Mouse (Mus musculus): ENCODE measurements around the gene Astn2. TPM values are rescaled to one million over a fixed set of nuclear protein-coding genes. Genes with fewer than 3 reads are reported as not detected.

The Astn2 gene
- total and polyA plus RNA-seq, 3 experiments, result 0.50 to 0.90 (median 0.78) TPM

DNA sequence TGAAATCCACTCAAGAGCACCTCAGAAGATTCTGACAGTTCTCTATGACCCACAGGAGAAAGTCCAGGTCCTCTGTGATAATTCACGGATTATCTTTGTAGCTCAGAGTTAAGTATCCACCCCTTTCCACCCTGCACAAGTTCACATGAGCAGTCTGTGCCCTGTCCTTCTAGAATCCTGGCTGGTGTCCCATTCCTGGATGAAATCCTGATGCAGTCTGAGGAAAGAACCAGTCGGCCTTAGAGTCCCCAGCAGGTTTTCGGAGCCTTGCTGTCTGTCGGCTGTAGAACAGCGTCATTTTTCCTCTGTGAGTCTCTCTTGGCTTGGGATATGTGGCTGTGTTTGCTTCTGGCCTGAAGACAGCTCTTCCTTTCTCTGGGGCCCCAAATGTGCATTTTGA lies 978.0 kb downstream of the Astn2 start:
- no peaks in the 10 kb centered on the region for H3K4me1 ChIP-seq (ENCODE audit: control insufficient read depth, insufficient read depth, low read length)
- peak in 1 of 2 experiments; percentile 16 for DNase-seq
- H3K27ac ChIP-seq, result no peak overlapping the region
- no peak overlapping the region for H3K9ac ChIP-seq (ENCODE audit: low read depth, low read length)
- no peaks in the 10 kb centered on the region for H3K36me3 ChIP-seq (ENCODE audit: control insufficient read depth, insufficient read depth, low read length)
- H3K27me3 ChIP-seq (ENCODE audit: control insufficient read depth, insufficient read depth, low read length), result no peaks in the 10 kb centered on the region
- intact Hi-C loops (cut with DNase I), result no loop called here
- WGBS, result 23% methylated on average over 5 of the region's 5 CpGs
- TF ChIP-seq EP300 (IDR thresholded peaks at IDR 0.05; ENCODE audit: insufficient read depth, low read depth, low read length) (no peak), CTCF (IDR thresholded peaks at IDR 0.05) (no peak), POLR2A (IDR thresholded peaks at IDR 0.05; ENCODE audit: insufficient read depth, low read depth, low read length) (no peak)
- no peak overlapping the region for H3K4me3 ChIP-seq
- no peaks in the 10 kb centered on the region for H3K79me2 ChIP-seq (replicated peaks; ENCODE audit: control insufficient read depth, insufficient read depth, low read length)

DNA sequence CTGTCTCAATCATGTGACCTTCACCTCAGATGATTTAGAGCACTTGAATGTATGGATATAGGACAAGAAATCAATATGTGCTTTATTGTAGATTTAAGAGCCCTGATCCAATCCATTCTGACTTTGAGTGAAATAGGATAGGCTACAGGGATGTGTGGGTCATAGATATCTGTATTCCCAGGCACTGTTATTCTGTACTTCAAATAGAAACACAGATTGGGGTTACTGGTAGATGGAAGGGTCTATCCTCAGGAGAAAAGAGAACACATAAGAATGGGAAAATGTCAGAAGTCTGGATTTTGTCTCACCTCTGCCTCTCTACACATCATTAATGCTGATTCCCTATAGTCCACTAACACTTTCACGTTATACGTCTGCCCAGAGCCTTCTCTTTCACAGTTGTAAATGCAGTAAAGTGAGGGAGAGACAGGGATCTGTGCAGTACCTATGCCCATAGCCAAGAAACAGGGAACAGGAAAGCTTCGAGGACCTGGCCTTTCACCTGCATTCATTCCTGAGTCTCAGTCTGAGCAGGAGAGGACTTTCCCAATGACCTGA lies 981.3 kb downstream of the Astn2 start:
- H3K9ac ChIP-seq (ENCODE audit: low read depth, low read length), result no peak overlapping the region
- DNase-seq, result no peak
- TF ChIP-seq CTCF (IDR thresholded peaks at IDR 0.05), result no peak
- no peak for TF ChIP-seq EP300 (IDR thresholded peaks at IDR 0.05; ENCODE audit: insufficient read depth, low read depth, low read length)
- TF ChIP-seq POLR2A (IDR thresholded peaks at IDR 0.05; ENCODE audit: insufficient read depth, low read depth, low read length), result no peak
- H3K79me2 ChIP-seq (replicated peaks; ENCODE audit: control insufficient read depth, insufficient read depth, low read length), result no peaks in the 10 kb centered on the region
- H3K4me3 ChIP-seq, result no peak overlapping the region
- no peaks in the 10 kb centered on the region for H3K27me3 ChIP-seq (ENCODE audit: control insufficient read depth, insufficient read depth, low read length)
- WGBS, result 83% methylated on average over 3 of the region's 3 CpGs
- H3K4me1 ChIP-seq (ENCODE audit: control insufficient read depth, insufficient read depth, low read length), result no peaks in the 10 kb centered on the region
- H3K36me3 ChIP-seq (ENCODE audit: control insufficient read depth, insufficient read depth, low read length), result no peaks in the 10 kb centered on the region
- H3K27ac ChIP-seq, result no peak overlapping the region
- intact Hi-C loops (cut with DNase I), result no loop called here

DNA sequence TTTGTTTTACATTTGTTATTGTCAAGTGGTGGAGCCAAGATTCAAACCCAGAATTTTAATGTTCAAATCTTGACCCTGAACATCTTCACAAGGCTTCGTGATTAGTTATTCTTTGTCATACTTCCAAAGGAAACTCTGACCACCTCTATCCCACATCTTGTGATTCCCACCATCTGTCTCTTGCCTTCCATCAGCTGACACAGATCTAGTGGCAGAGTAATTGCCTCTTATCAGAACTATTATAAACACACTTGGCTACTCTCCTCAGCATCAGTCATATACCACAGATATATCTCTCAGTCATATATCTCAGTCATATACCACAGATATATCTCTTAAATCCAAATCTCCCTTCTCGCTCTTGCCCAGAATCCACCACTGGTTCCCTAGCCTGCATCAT lies 983.1 kb downstream of the Astn2 start:
- Histone ChIP-seq H3K36me3 (ENCODE audit: control insufficient read depth, insufficient read depth, low read length) (no peaks in the 10 kb centered on the region), H3K79me2 (replicated peaks; ENCODE audit: control insufficient read depth, insufficient read depth, low read length) (no peaks in the 10 kb centered on the region), H3K9ac (ENCODE audit: low read depth, low read length) (no peak overlapping the region), H3K4me1 (ENCODE audit: control insufficient read depth, insufficient read depth, low read length) (no peaks in the 10 kb centered on the region), H3K4me3 (no peak overlapping the region), H3K27me3 (ENCODE audit: control insufficient read depth, insufficient read depth, low read length) (no peaks in the 10 kb centered on the region), H3K27ac (no peak overlapping the region)
- intact Hi-C loops (cut with DNase I), result no loop called here
- WGBS, result 74% methylated on average over 2 of the region's 2 CpGs
- TF ChIP-seq POLR2A (IDR thresholded peaks at IDR 0.05; ENCODE audit: insufficient read depth, low read depth, low read length), result no peak
- TF ChIP-seq CTCF (IDR thresholded peaks at IDR 0.05), result no peak
- TF ChIP-seq EP300 (IDR thresholded peaks at IDR 0.05; ENCODE audit: insufficient read depth, low read depth, low read length), result no peak
- no peak for DNase-seq

DNA sequence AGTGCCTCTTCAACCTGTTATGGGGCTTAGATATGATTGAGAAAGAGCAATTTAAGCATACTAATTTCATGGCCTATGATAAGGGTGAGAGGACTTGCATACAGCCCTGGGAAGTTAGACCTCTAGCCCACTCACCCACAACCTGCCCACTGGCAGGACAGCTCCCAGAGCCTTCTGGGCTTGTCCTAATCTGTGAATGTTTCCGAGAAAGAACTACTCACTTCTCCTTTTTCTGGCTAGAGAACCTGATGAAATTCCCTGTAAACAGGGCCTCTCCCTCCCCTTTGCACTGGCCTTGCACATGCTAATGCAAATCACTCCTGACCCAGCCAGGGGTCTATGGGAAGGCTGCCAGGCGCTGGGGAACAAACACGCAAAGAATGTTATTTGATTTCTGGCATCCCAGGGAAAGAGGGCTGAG lies 983.9 kb downstream of the Astn2 start:
- no peak overlapping the region for H3K9ac ChIP-seq (ENCODE audit: low read depth, low read length)
- no peaks in the 10 kb centered on the region for H3K79me2 ChIP-seq (replicated peaks; ENCODE audit: control insufficient read depth, insufficient read depth, low read length)
- H3K27ac ChIP-seq, result no peak overlapping the region
- peak in 1 of 2 experiments; percentile 24 for DNase-seq
- intact Hi-C loops (cut with DNase I), result no loop called here
- 10% methylated on average over 3 of the region's 3 CpGs for WGBS
- H3K27me3 ChIP-seq (ENCODE audit: control insufficient read depth, insufficient read depth, low read length), result no peaks in the 10 kb centered on the region
- H3K4me1 ChIP-seq (ENCODE audit: control insufficient read depth, insufficient read depth, low read length), result no peaks in the 10 kb centered on the region
- TF ChIP-seq EP300 (IDR thresholded peaks at IDR 0.05; ENCODE audit: insufficient read depth, low read depth, low read length) (no peak), CTCF (IDR thresholded peaks at IDR 0.05) (no peak)
- H3K4me3 ChIP-seq, result no peak overlapping the region
- no peaks in the 10 kb centered on the region for H3K36me3 ChIP-seq (ENCODE audit: control insufficient read depth, insufficient read depth, low read length)

DNA sequence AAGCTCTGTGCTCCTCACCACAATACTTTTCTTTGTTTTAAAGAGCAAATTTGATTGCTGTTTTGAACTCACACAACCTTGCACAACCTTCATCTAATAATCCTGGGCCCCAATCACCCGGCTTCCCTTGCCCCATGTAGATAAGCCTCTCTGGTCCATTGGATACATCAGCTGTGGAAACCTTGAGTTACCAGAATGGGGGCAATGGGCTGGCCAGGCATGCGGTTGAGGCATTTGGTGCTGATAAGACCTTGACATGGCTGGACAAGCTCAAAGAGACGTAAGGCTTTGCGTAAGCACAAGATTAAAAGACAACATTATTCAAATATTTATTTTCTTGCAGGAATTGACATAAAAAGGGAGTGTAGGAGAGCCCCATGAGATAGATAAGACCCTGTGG lies 988.9 kb downstream of the Astn2 start:
- intact Hi-C loops (cut with DNase I), result no loop called here
- TF ChIP-seq CTCF (IDR thresholded peaks at IDR 0.05) (no peak), POLR2A (IDR thresholded peaks at IDR 0.05; ENCODE audit: insufficient read depth, low read depth, low read length) (no peak), EP300 (IDR thresholded peaks at IDR 0.05; ENCODE audit: insufficient read depth, low read depth, low read length) (no peak)
- Histone ChIP-seq H3K9ac (ENCODE audit: low read depth, low read length) (no peak overlapping the region), H3K4me3 (no peak overlapping the region), H3K4me1 (ENCODE audit: control insufficient read depth, insufficient read depth, low read length) (no peaks in the 10 kb centered on the region), H3K27me3 (ENCODE audit: control insufficient read depth, insufficient read depth, low read length) (no peaks in the 10 kb centered on the region), H3K36me3 (ENCODE audit: control insufficient read depth, insufficient read depth, low read length) (no peaks in the 10 kb centered on the region), H3K79me2 (replicated peaks; ENCODE audit: control insufficient read depth, insufficient read depth, low read length) (no peaks in the 10 kb centered on the region), H3K27ac (no peak overlapping the region)
- 66% methylated on average over 4 of the region's 4 CpGs for WGBS
- DNase-seq, result no peak

DNA sequence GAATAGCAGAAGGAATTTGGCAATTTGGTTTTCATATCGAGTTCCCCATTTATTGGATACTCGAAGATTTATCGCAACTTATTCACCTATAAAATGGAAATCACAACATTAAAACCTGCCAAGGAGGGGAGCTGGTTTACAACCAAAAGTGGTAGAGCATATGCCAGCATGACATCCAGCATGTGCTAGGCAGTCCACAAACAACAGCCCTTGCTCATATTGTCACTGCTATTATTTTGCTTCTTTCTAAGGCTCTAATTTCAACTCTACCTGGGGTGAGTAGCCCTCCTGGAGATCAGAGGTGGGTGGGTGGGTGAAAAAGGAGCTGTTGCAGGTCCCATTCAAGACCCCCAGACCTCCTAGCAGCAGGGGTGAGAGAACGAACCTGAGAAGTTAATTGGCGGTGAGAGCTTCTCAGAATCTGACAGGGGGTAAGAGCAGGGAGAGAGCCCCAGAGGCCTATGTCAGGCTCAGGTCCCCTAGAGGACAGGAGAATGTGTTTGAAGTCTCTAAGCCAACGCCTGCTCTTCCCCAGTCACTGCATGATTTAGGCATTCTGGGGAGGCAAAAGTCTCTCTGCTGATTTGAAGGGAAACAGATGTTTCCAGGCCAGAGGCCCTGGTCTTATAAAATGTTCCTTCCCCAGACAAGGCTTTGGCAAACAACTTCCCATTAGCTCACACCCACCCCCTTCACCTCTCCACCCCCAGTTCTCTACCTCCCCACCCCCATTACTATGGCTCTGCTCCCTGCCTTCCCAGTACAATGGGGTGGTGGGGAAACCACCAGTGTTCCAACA lies 1001.4 kb downstream of the Astn2 start:
- H3K27ac ChIP-seq, result no peak overlapping the region
- H3K36me3 ChIP-seq (ENCODE audit: control insufficient read depth, insufficient read depth, low read length), result no peaks in the 10 kb centered on the region
- no peak for DNase-seq
- no peak overlapping the region for H3K9ac ChIP-seq (ENCODE audit: low read depth, low read length)
- H3K27me3 ChIP-seq (ENCODE audit: control insufficient read depth, insufficient read depth, low read length), result no peaks in the 10 kb centered on the region
- no peaks in the 10 kb centered on the region for H3K4me1 ChIP-seq (ENCODE audit: control insufficient read depth, insufficient read depth, low read length)
- 62% methylated on average over 6 of the region's 6 CpGs for WGBS
- TF ChIP-seq POLR2A (IDR thresholded peaks at IDR 0.05; ENCODE audit: insufficient read depth, low read depth, low read length), result no peak
- no peak for TF ChIP-seq CTCF (IDR thresholded peaks at IDR 0.05)
- TF ChIP-seq EP300 (IDR thresholded peaks at IDR 0.05; ENCODE audit: insufficient read depth, low read depth, low read length), result no peak
- no peaks in the 10 kb centered on the region for H3K79me2 ChIP-seq (replicated peaks; ENCODE audit: control insufficient read depth, insufficient read depth, low read length)
- no peak overlapping the region for H3K4me3 ChIP-seq
- intact Hi-C loops (cut with DNase I), result no loop called here

Data from heart, adult 2 months (tissue).